Mouse (Mus musculus): ENCODE measurements around the gene Eefsec. TPM values are rescaled to one million over a fixed set of nuclear protein-coding genes. Genes with fewer than 3 reads are reported as not detected.

Eefsec gene
- polyA plus RNA-seq, 1 experiment from 2014 or later: 27.9 TPM

DNA sequence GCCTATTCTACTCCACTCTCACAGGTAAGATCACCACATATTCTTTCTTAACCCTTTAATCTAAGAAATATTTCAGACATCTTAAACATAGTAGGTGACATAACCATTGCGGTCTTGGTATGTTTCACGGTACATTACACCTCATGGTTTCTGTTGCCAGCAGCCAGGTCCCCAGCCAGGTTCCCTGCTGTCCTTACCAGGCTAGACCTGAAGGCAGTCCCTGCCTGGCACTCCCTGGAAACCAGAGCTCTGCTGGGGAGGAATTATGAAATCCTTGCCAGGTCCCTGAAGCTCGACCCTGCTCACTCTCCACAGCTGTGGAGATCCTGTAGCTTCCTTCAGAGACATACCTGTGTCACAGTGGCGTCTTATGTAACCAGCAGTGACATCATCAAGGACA lies 230.1 kb downstream of the Eefsec start:
- Histone ChIP-seq H3K27me3 (peaks cover 6% of the 10 kb centered on the region; the same call in 1 of the 2 replicates), H3K27ac (replicated peaks) (no peak overlapping the region), H3K4me1 (no peaks in the 10 kb centered on the region), H3K4me2 (replicated peaks) (no peak overlapping the region), H3K4me3 (no peak overlapping the region), H3K36me3 (no peaks in the 10 kb centered on the region), H3K9ac (replicated peaks) (no peak overlapping the region), H3K9me3 (0 out of 2 replicates have a peak, but pooled peaks cover 5% of the 10 kb centered on the region)
- WGBS: 79% methylated on average over 4 of the region's 4 CpGs
- no peak for ATAC-seq (ENCODE audit: low FRiP score, low read depth)

DNA sequence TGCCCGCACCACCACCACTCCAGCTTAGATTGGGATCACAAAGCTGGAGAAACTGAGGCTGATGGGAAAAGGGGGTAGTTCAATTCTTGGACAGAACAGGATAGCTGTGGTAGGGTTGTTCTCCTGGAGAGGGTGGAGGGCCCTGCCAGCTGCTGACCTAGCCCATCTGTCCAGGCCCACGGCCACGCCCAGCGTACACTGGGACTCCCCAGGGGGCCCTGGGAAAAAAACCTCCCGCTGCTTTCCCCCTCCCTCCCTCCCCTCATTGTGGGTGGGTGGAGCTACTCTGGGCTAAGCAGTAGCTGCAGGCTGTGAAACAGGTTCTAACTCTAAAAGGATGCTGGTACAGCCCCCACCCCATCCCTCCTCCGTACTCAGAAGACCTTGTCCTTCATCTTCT lies 230.5 kb downstream of the Eefsec start:
- no peak overlapping the region for H3K27ac ChIP-seq (replicated peaks)
- no peak for ATAC-seq (ENCODE audit: low FRiP score, low read depth)
- H3K9me3 ChIP-seq: 0 out of 2 replicates have a peak, but pooled peaks cover 5% of the 10 kb centered on the region
- H3K4me1 ChIP-seq: no peaks in the 10 kb centered on the region
- no peak overlapping the region for H3K9ac ChIP-seq (replicated peaks)
- WGBS: 38% methylated on average over 6 of the region's 6 CpGs
- no peak overlapping the region for H3K4me3 ChIP-seq
- H3K4me2 ChIP-seq (replicated peaks): no peak overlapping the region
- no peaks in the 10 kb centered on the region for H3K36me3 ChIP-seq
- peaks cover 6% of the 10 kb centered on the region; the same call in 1 of the 2 replicates for H3K27me3 ChIP-seq

DNA sequence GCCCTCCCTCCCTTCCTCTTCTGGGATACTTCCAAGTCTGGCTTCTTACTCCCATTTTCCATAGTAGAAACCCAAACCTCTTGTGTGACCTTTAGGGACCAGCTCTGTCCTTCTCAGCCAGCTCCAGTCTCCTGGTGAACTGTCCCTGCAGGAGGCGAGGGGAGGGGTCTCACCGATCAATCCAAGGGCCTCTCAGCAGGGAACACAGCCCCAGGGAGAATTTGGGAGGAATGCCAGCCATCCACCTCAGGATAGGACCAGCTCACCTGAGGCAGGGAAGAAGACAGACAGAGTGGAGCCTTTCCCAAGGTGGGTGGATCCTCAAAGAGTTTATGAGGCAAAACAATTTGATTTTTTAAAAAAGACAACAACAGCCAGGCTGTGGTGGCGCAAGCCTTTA lies 236.2 kb downstream of the Eefsec start:
- Histone ChIP-seq H3K27me3 (peaks cover 48% of the 10 kb centered on the region), H3K9me3 (no peaks in the 10 kb centered on the region), H3K4me2 (replicated peaks) (no peak overlapping the region), H3K4me1 (no peaks in the 10 kb centered on the region), H3K9ac (replicated peaks) (no peak overlapping the region), H3K36me3 (no peaks in the 10 kb centered on the region), H3K4me3 (no peak overlapping the region), H3K27ac (replicated peaks) (no peak overlapping the region)
- no peak for ATAC-seq (ENCODE audit: low FRiP score, low read depth)
- WGBS: 60% methylated on average over 3 of the region's 3 CpGs

DNA sequence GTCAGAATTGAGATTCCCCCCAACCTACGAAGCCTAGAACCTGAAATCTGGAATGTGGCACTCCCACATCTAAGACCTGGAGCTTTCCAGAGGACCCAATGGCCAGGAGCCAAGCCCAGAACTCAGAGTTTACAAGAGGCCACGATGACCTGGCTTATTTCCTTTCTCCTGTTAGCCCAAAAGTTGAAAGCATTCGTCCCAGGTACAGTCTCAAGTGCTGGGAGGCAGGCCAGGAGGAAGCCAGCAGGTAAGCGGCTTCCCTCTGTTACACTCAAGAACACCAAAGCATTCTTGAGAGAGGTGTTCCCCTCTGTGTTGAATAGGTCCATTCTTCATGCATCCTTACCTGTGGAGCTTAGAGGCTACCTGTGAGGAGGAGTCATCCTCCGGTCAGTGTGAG lies 236.9 kb downstream of the Eefsec start:
- no peak for ATAC-seq (ENCODE audit: low FRiP score, low read depth)
- H3K27me3 ChIP-seq: peaks cover 55% of the 10 kb centered on the region
- WGBS: 79% methylated on average over 5 of the region's 5 CpGs

DNA sequence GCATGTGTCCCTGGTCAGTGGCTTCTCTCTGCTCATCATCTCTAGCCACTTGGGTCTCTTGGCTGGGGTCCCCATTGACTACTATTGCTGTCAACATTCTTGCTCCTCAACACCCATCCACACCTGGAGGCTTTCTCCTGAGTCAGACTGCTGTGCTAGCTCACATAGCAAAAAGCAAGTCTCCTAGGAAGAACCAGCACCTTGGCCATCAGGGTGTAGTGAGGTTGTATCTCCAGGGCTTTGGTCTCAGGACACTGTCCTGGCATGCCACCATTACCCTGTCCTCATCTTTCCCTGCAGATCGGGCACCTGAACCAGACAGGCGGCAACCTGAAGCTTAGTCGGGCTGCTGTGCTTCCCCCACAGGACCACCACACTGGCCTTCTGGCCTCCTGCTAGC lies 238.0 kb downstream of the Eefsec start:
- Histone ChIP-seq H3K27ac (replicated peaks) (no peak overlapping the region), H3K4me3 (no peak overlapping the region), H3K4me2 (replicated peaks) (no peak overlapping the region), H3K9me3 (no peaks in the 10 kb centered on the region), H3K27me3 (peaks cover 63% of the 10 kb centered on the region), H3K4me1 (peaks cover 7% of the 10 kb centered on the region; the same call in 1 of the 2 replicates), H3K36me3 (no peaks in the 10 kb centered on the region), H3K9ac (replicated peaks) (no peak overlapping the region)
- no peak for ATAC-seq (ENCODE audit: low FRiP score, low read depth)
- WGBS: 86% methylated on average over 3 of the region's 3 CpGs

More for the DNA sequence above, 236.9 kb downstream of the Eefsec start:
- Histone ChIP-seq H3K4me3 (no peak overlapping the region), H3K9ac (replicated peaks) (no peak overlapping the region), H3K4me2 (replicated peaks) (no peak overlapping the region), H3K4me1 (0 out of 2 replicates have a peak, but pooled peaks cover 2% of the 10 kb centered on the region), H3K9me3 (no peaks in the 10 kb centered on the region), H3K27ac (replicated peaks) (no peak overlapping the region), H3K36me3 (no peaks in the 10 kb centered on the region)

DNA sequence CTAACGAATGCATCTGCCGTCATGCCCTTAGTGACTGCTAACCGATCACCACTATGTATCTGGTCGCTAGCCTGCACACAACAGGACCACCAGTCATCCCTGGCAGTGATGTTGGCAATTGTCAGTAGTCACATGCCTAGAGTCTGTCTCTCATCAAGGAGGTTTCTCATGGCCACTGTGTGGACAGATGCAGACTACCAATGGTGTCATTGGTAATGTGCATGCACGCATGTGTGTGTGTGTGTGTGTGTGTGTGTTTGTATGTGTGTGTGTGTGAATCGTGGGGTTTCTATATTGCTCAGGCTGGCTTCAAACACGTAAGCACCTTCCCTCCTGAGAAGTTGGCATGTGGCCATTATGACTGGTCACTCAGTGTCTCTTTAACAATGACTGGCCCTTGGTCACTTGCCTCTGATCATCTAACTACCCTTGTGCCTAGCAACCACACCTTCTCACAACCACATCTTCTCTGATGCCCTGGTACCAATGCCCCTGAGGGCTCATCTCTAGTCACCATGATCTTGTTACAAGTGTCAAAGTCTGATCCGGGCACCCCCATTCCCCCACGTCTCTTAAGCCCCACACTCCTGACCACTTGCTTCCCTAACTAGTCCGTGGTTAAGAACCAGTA lies 238.8 kb downstream of the Eefsec start:
- H3K27me3 ChIP-seq: peaks cover 71% of the 10 kb centered on the region
- H3K4me1 ChIP-seq: peaks cover 8% of the 10 kb centered on the region; the same call in 1 of the 2 replicates
- H3K36me3 ChIP-seq: no peaks in the 10 kb centered on the region
- 87% methylated on average over 10 of the region's 10 CpGs for WGBS
- H3K4me3 ChIP-seq: no peak overlapping the region
- ATAC-seq (ENCODE audit: low FRiP score, low read depth): no peak
- H3K4me2 ChIP-seq (replicated peaks): no peak overlapping the region
- no peak overlapping the region for H3K27ac ChIP-seq (replicated peaks)
- H3K9me3 ChIP-seq: no peaks in the 10 kb centered on the region
- H3K9ac ChIP-seq (replicated peaks): no peak overlapping the region

Other genes with a start within 250 kb of the Eefsec start
- not detected in 2 replicates for gene Dnajb8, start 224.3 kb downstream of the Eefsec start, polyA plus RNA-seq (2016; fragmentation: Nextera tagmentation; extraction: Ambion mirVana)
- 126 and 129 TPM in 2 replicates for gene Ruvbl1, start 18.9 kb upstream of the Eefsec start, polyA plus RNA-seq (2016; fragmentation: Nextera tagmentation; extraction: Ambion mirVana)
- 195 and 202 TPM in 2 replicates for gene Sec61a1, start 72.4 kb upstream of the Eefsec start, polyA plus RNA-seq (2016; fragmentation: Nextera tagmentation; extraction: Ambion mirVana)
- gene Kbtbd12, start 191.4 kb upstream of the Eefsec start, polyA plus RNA-seq (2016; fragmentation: Nextera tagmentation; extraction: Ambion mirVana): not detected in 2 replicates

Measured in midbrain, embryonic 12.5 days (tissue).